Mouse (Mus musculus): Measurements from ENCODE around the gene Smarcc2.
"Not testable (repeated sequence)": the region's sequence is repeated elsewhere in the genome, so short reads cannot be mapped to it uniquely, and the experiment has no call there.

The Smarcc2 gene

GRCm38 (mm10) chr10:128493695-128494666 is 34.9 kb downstream of the Smarcc2 start, which contains the start of gene Myl6:
TSS of gene Myl6 (minus strand) at chr10:128494145.
- peak; percentile 99 for DNase-seq (ENCODE audit: low spot score)

- DNase-seq (ENCODE audit: low spot score): no peak
These were observed 35.7 kb downstream of the Smarcc2 start for GRCm38 (mm10) chr10:128494667-128495245.

- no peak for DNase-seq (ENCODE audit: low spot score)
These were observed 36.2 kb downstream of the Smarcc2 start for GRCm38 (mm10) chr10:128495270-128495669.

- DNase-seq (ENCODE audit: low spot score): no peak
These were observed 36.9 kb downstream of the Smarcc2 start for GRCm38 (mm10) chr10:128495903-128496302.

GRCm38 (mm10) chr10:128496509-128497077 is 37.5 kb downstream of the Smarcc2 start:
- no peak for DNase-seq (ENCODE audit: low spot score)

GRCm38 (mm10) chr10:128497134-128497737 is 38.2 kb downstream of the Smarcc2 start:
- DNase-seq (ENCODE audit: low spot score): no peak

GRCm38 (mm10) chr10:128498590-128498989 is 39.5 kb downstream of the Smarcc2 start, which contains the start of gene Myl6b:
TSS of gene Myl6b (minus strand) at chr10:128498685.
- peak; percentile 99 for DNase-seq (ENCODE audit: low spot score)

GRCm38 (mm10) chr10:128499116-128499671 is 40.1 kb downstream of the Smarcc2 start:
- DNase-seq (ENCODE audit: low spot score): peak; percentile 57

- no peak for DNase-seq (ENCODE audit: low spot score)
These were observed 43.3 kb downstream of the Smarcc2 start for GRCm38 (mm10) chr10:128502341-128502740.

- no peak for DNase-seq (ENCODE audit: low spot score)
These were observed 44.5 kb downstream of the Smarcc2 start for GRCm38 (mm10) chr10:128503532-128503931.

GRCm38 (mm10) chr10:128504012-128504411 is 45.0 kb downstream of the Smarcc2 start:
- no peak for DNase-seq (ENCODE audit: low spot score)

- DNase-seq (ENCODE audit: low spot score): peak; percentile 66
These were observed 45.8 kb downstream of the Smarcc2 start for GRCm38 (mm10) chr10:128504641-128505370.

GRCm38 (mm10) chr10:128505371-128505667 is 46.3 kb downstream of the Smarcc2 start:
- not testable (repeated sequence) for DNase-seq (ENCODE audit: low spot score)

- DNase-seq (ENCODE audit: low spot score): no peak
These were observed 46.9 kb downstream of the Smarcc2 start for GRCm38 (mm10) chr10:128505974-128506373.

GRCm38 (mm10) chr10:128508260-128508659 is 49.2 kb downstream of the Smarcc2 start:
- DNase-seq (ENCODE audit: low spot score): no peak

- DNase-seq (ENCODE audit: low spot score): no peak
These were observed 50.2 kb downstream of the Smarcc2 start for GRCm38 (mm10) chr10:128509203-128509602.

- no peak for DNase-seq (ENCODE audit: low spot score)
These were observed 50.8 kb downstream of the Smarcc2 start for GRCm38 (mm10) chr10:128509831-128510230.

- no peak for DNase-seq (ENCODE audit: low spot score)
These were observed 51.3 kb downstream of the Smarcc2 start for GRCm38 (mm10) chr10:128510301-128510700.

- DNase-seq (ENCODE audit: low spot score): no peak
These were observed 52.1 kb downstream of the Smarcc2 start for GRCm38 (mm10) chr10:128511189-128511588.

GRCm38 (mm10) chr10:128511761-128512160 is 52.7 kb downstream of the Smarcc2 start:
- no peak for DNase-seq (ENCODE audit: low spot score)

- no peak for DNase-seq (ENCODE audit: low spot score)
These were observed 56.0 kb downstream of the Smarcc2 start for GRCm38 (mm10) chr10:128515044-128515443.

All from lung, postnatal 25 days (tissue).